In genomic region chr10:121033826-121034568, GRCm38 (mm10) we compare ENCODE assay signal across 8 mouse cellular contexts. TPM values are rescaled to one million over a fixed set of nuclear protein-coding genes. Genes with fewer than 3 reads are reported as not detected.
DNase-seq lines count a peak whose midpoint lies in the region; ATAC-seq and TF ChIP-seq lines count a peak whose summit lies in the region.

TSS of gene Wif1 (plus strand) at chr10:121033960.

- no peaks in the 10 kb centered on the region for H3K79me2 ChIP-seq in MEL (ENCODE audit: control insufficient read depth, insufficient read depth, low read length, poor library complexity)

- no peak; the same call in none of the 2 replicates for TF ChIP-seq RAD21 in MEL (IDR thresholded peaks at IDR 0.05; ENCODE audit: low read depth, low read length)

- peak within 1 kb of the TSS; percentile 43; the same call in 1 of the 2 replicates for H3K9ac ChIP-seq in MEL (ENCODE audit: control insufficient read depth, low read depth, low read length, poor library complexity, severe bottlenecking)
- peak within 1 kb of the TSS; percentile 53 for H3K9ac ChIP-seq in forebrain, embryonic 15.5 days (replicated peaks)

- H3K4me3 ChIP-seq in MEL (ENCODE audit: control insufficient read depth in 1 of 2, insufficient read depth in 1 of 2, low read depth in 2 of 2, low read length in 2 of 2), result peak within 1 kb of the TSS; percentile 59 to 83
- peak within 1 kb of the TSS; percentile 58 for H3K4me3 ChIP-seq in forebrain, embryonic 15.5 days

- TF ChIP-seq POLR2A in MEL (IDR thresholded peaks at IDR 0.05; ENCODE audit: control insufficient read depth in 1 of 2, insufficient read depth in 1 of 2, low read depth in 1 of 2, low read length in 2 of 2, poor library complexity in 1 of 2), result no peak

- under 1% methylated on average over 48 of the region's 49 CpGs for WGBS in forebrain, embryonic 15.5 days

- H3K27me3 ChIP-seq in MEL (ENCODE audit: control insufficient read depth in 1 of 2, insufficient read depth in 2 of 2, low read length in 2 of 2), result peaks cover 0 to 2% of the 10 kb centered on the region in 2 experiments; a peak in 3 of 4 replicates
- peaks cover 25% of the 10 kb centered on the region for H3K27me3 ChIP-seq in forebrain, embryonic 15.5 days

- H3K9me3 ChIP-seq in MEL (replicated peaks; ENCODE audit: insufficient read depth, low read length), result no peaks in the 10 kb centered on the region
- no peaks in the 10 kb centered on the region for H3K9me3 ChIP-seq in forebrain, embryonic 15.5 days

- intact Hi-C loops in heart, postnatal 36 days (cut with DNase I), result loop anchor here (1.0 to 5.0 kb wide), 4 partner anchors 55 to 222 kb away; partner anchors contain the start of gene Lemd3

- peaks cover 0 to 3% of the 10 kb centered on the region in 2 experiments; a peak in 2 of 4 replicates for H3K4me1 ChIP-seq in MEL (ENCODE audit: control insufficient read depth in 1 of 2, insufficient read depth in 2 of 2, low read length in 2 of 2)
- H3K4me1 ChIP-seq in forebrain, embryonic 15.5 days, result peaks cover 17% of the 10 kb centered on the region

- H3K36me3 ChIP-seq in MEL (ENCODE audit: control insufficient read depth in 1 of 2, insufficient read depth in 2 of 2, low read length in 2 of 2), result peaks cover 0 to 2% of the 10 kb centered on the region in 2 experiments; a peak in 2 of 4 replicates
- H3K36me3 ChIP-seq in forebrain, embryonic 15.5 days, result no peaks in the 10 kb centered on the region

- peak; percentile 59 to 96 (median 81) for TF ChIP-seq CTCF in MEL (IDR thresholded peaks at IDR 0.05 in 2 of 3, conservative IDR thresholded peaks at IDR 0.05 in 1 of 3; ENCODE audit: control insufficient read depth in 1 of 3, insufficient read depth in 1 of 3, low read depth in 2 of 3, low read length in 3 of 3, poor library complexity in 1 of 3, severe bottlenecking in 1 of 3)

- peak; percentile 78 for DNase-seq in MEL (ENCODE audit: low read depth, low spot score)
- peak; percentile 49 for DNase-seq in cerebellum, adult 11-12 months
- peak; percentile 77 to 85 for DNase-seq in heart, postnatal 36 days
- DNase-seq in layer of hippocampus, adult 9-11 months, result peak; percentile 6
- peak; percentile 78 for DNase-seq in lung, postnatal 10 days
- DNase-seq in ovary, postnatal 14 days (ENCODE audit: low spot score), result peak; percentile 66
- peak; percentile 78 for DNase-seq in thymus, postnatal 25 days

- H3K4me2 ChIP-seq in forebrain, embryonic 15.5 days (replicated peaks), result peak within 1 kb of the TSS; percentile 62

- peak; percentile 90 for ATAC-seq in forebrain, embryonic 15.5 days (replicated peaks)

- H3K27ac ChIP-seq in MEL (ENCODE audit: control insufficient read depth, low read depth, low read length), result no peak within 1 kb of the TSS
- no peak within 1 kb of the TSS for H3K27ac ChIP-seq in forebrain, embryonic 15.5 days (replicated peaks)

- no peak for TF ChIP-seq EP300 in MEL (IDR thresholded peaks at IDR 0.05; ENCODE audit: low read depth in 1 of 2, low read length in 2 of 2)

TF ChIP-seq in MEL, 35 proteins besides CTCF, POLR2A, EP300 and RAD21:
- TF ChIP-seq POLR2AphosphoS2 (IDR thresholded peaks at IDR 0.05; ENCODE audit: low read length), result no peak
- TF ChIP-seq SMC3 (IDR thresholded peaks at IDR 0.05; ENCODE audit: low read depth, low read length), result peak; percentile 52
TF ChIP-seq in MEL: peak in this region for 1.

RNA-seq across cellular contexts. Expression of gene Wif1, which starts in this region (rescaled TPM):
- not detected in 2 replicates for total RNA-seq in MEL (2012; rRNA removed)
- polyA plus RNA-seq in MEL (2012; ENCODE audit: insufficient read depth in 1 of 2, insufficient read length in 2 of 2, low read depth in 1 of 2, low replicate concordance in 2 of 2, missing spikeins in 1 of 2), result not detected
- polyA plus RNA-seq in forebrain, embryonic 15.5 days (2015; fragmentation: Nextera tagmentation; extraction: Ambion mirVana), result 2.7 and 4.1 TPM in 2 replicates
- 1 to 10 TPM; 2.3 to 2.5 TPM for total RNA-seq in heart, postnatal 36 days (2021)

Comparison
In these comparisons a context has a peak if more than half of its experiments do, and no peak if none do; other contexts are left out.
1. Peak in DNase-seq, H3K4me3 ChIP-seq and H3K9ac ChIP-seq in MEL; RNA of the gene not detected or under 1 TPM.
2. DNase-seq: peak in every context shown above with its lines; median percentile 81 in heart, postnatal 36 days; 78 in MEL; 78 in lung, postnatal 10 days; 78 in thymus, postnatal 25 days; 66 in ovary, postnatal 14 days; 49 in cerebellum, adult 11-12 months; 6 in layer of hippocampus, adult 9-11 months.